8 mouse cellular contexts compared by ENCODE assay signal in genomic region chr14:72447141-72448091, GRCm38 (mm10). TPM values are rescaled to one million over a fixed set of nuclear protein-coding genes. Genes with fewer than 3 reads are reported as not detected.
DNase-seq lines count a peak whose midpoint lies in the region; ATAC-seq and TF ChIP-seq lines count a peak whose summit lies in the region.

No protein-coding gene starts in this region.

- H3K9ac ChIP-seq in limb, embryonic 14.5 days (ENCODE audit: low read depth, low read length, severe bottlenecking), result no peak overlapping the region

- H3K27ac ChIP-seq in limb, embryonic 14.5 days (replicated peaks; ENCODE audit: low read depth, low read length), result no peak overlapping the region

- H3K27me3 ChIP-seq in limb, embryonic 14.5 days (ENCODE audit: control insufficient read depth, insufficient read depth, low read length), result no peaks in the 10 kb centered on the region

- no peak overlapping the region for H3K4me3 ChIP-seq in limb, embryonic 14.5 days (replicated peaks; ENCODE audit: low read length)

- intact Hi-C loops in left cerebral cortex, postnatal 10 days (cut with DNase I), result no loop called here

- H3K4me2 ChIP-seq in limb, embryonic 14.5 days (replicated peaks; ENCODE audit: low read depth, low read length, severe bottlenecking), result no peak overlapping the region

- H3K36me3 ChIP-seq in limb, embryonic 14.5 days (ENCODE audit: control insufficient read depth, insufficient read depth, low read length), result no peaks in the 10 kb centered on the region

- peak; percentile 54 for ATAC-seq in limb, embryonic 14.5 days (ENCODE audit: low FRiP score, low read depth)

- no peaks in the 10 kb centered on the region for H3K4me1 ChIP-seq in limb, embryonic 14.5 days (ENCODE audit: control insufficient read depth, insufficient read depth, low read length)

- 60% methylated on average over 9 of the region's 9 CpGs for WGBS in limb, embryonic 14.5 days

- DNase-seq in left cerebral cortex, adult 11 months (ENCODE audit: low spot score), result peak; percentile 4
- DNase-seq in left cerebral cortex, postnatal 10 days (ENCODE audit: extremely low spot score in 1 of 2, low spot score in 2 of 2), result no peak
- DNase-seq in MN1 (ENCODE audit: low spot score), result peak; percentile 51
- peak; percentile 7 for DNase-seq in cerebellum, adult 9-10 months
- DNase-seq in heart, postnatal 4 days, result peak; percentile 30
- no peak for DNase-seq in limb, embryonic 14.5 days (ENCODE audit: low spot score)
- peak; percentile 62 for DNase-seq in retina, postnatal 1 day
- no peak for DNase-seq in right cerebral cortex, postnatal 4 days

- TF ChIP-seq POLR2A in limb, embryonic 14.5 days (IDR thresholded peaks at IDR 0.05; ENCODE audit: borderline replicate concordance, extremely low read depth, insufficient read depth, insufficient read length), result no peak

- no peaks in the 10 kb centered on the region for H3K9me3 ChIP-seq in limb, embryonic 14.5 days (ENCODE audit: control insufficient read depth, low read length)

RNA-seq across cellular contexts. Expression of gene Gm9195, which starts 44.2 kb away (rescaled TPM):
- not detected for total RNA-seq in left cerebral cortex, postnatal 10 days (2021)
- not detected for total RNA-seq in heart, postnatal 4 days (2021)
- not detected in 2 replicates for polyA plus RNA-seq in limb, embryonic 14.5 days (2012; rRNA removed)
- polyA plus RNA-seq in limb, embryonic 14.5 days (2014; fragmentation: Nextera tagmentation; extraction: Ambion mirVana), result not detected in 2 replicates

Comparison
In these comparisons a context has a peak if more than half of its experiments do, and no peak if none do; other contexts are left out.
1. DNase-seq: peak in left cerebral cortex, adult 11 months (single experiment), MN1 (single experiment), cerebellum, adult 9-10 months (single experiment), heart, postnatal 4 days (single experiment) and retina, postnatal 1 day (single experiment); none in left cerebral cortex, postnatal 10 days (0 of 2), limb, embryonic 14.5 days (single experiment) and right cerebral cortex, postnatal 4 days (single experiment).